Mouse (Mus musculus): Measurements from ENCODE around the gene Iqce. TPM values are rescaled to one million over a fixed set of nuclear protein-coding genes. Genes with fewer than 3 reads are reported as not detected.

The Iqce gene
- total and polyA plus RNA-seq, 2 experiments: 2.3 to 5.5 TPM

DNA sequence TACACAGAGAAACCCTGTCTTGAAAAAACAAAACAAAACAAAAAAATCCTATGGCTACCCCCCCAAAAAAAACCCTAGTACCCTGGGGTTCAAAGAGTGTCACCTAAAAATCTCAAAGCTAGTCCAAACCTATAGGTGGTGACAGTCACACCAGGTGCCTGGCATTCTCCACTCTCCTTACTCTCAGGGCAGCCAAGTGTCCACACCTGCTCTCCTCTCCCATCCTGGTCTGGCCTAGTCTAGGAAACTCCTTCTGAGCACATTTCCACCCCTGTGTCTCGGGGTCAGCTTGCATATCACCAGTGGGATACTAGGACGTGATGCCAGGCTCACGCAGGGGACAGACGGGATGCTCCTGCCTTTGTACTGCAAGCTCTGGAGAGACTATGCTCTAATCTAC, 62.9 kb downstream of the Iqce start:
- Histone ChIP-seq H3K36me3 (ENCODE audit: control insufficient read depth, insufficient read depth, low read length) (no peaks in the 10 kb centered on the region), H3K79me2 (ENCODE audit: control insufficient read depth, insufficient read depth, low read length) (no peaks in the 10 kb centered on the region), H3K27ac (replicated peaks; ENCODE audit: insufficient read depth, low read depth, low read length) (no peak overlapping the region), H3K9ac (ENCODE audit: low read depth, low read length) (no peak overlapping the region), H3K4me1 (ENCODE audit: control insufficient read depth, insufficient read depth, low read length) (no peaks in the 10 kb centered on the region; the same call in 1 of the 2 replicates), H3K4me3 (ENCODE audit: insufficient read depth, low read depth, low read length) (no peak overlapping the region), H3K27me3 (ENCODE audit: control insufficient read depth, insufficient read depth, low read length) (no peaks in the 10 kb centered on the region)
- 93% methylated on average over 4 of the region's 4 CpGs for WGBS
- TF ChIP-seq POLR2A (IDR thresholded peaks at IDR 0.05; ENCODE audit: extremely low read depth, insufficient read depth, low read length) (no peak), CTCF (IDR thresholded peaks at IDR 0.05; ENCODE audit: low read depth, low read length) (no peak)
- DNase-seq (ENCODE audit: extremely low read depth, low read depth, low spot score): no peak

DNA sequence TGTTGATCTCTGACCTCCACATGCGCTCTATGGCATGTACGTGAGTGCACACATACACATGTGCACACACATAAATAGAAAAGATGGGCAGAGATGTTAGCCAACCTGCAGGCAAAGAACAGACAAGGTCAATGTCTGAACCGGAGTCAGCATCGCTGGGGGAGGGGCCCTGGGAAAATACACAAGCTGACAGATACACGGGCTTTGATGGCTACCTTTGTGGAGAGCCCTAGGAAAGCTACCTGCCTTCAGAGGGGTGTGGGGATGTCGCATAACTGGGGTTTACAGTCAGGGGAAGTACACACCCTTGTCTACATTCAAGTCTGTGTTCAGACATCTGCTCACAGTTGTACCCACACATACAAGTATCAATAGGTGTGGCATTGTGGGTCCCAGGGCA, 63.7 kb downstream of the Iqce start:
- H3K4me3 ChIP-seq (ENCODE audit: insufficient read depth, low read depth, low read length): no peak overlapping the region
- TF ChIP-seq CTCF (IDR thresholded peaks at IDR 0.05; ENCODE audit: low read depth, low read length): no peak
- TF ChIP-seq POLR2A (IDR thresholded peaks at IDR 0.05; ENCODE audit: extremely low read depth, insufficient read depth, low read length): no peak
- H3K9ac ChIP-seq (ENCODE audit: low read depth, low read length): no peak overlapping the region
- H3K79me2 ChIP-seq (ENCODE audit: control insufficient read depth, insufficient read depth, low read length): no peaks in the 10 kb centered on the region
- 65% methylated on average over 6 of the region's 6 CpGs for WGBS
- no peak for DNase-seq (ENCODE audit: extremely low read depth, low read depth, low spot score)
- no peaks in the 10 kb centered on the region for H3K36me3 ChIP-seq (ENCODE audit: control insufficient read depth, insufficient read depth, low read length)
- no peak overlapping the region for H3K27ac ChIP-seq (replicated peaks; ENCODE audit: insufficient read depth, low read depth, low read length)
- no peaks in the 10 kb centered on the region; the same call in 1 of the 2 replicates for H3K4me1 ChIP-seq (ENCODE audit: control insufficient read depth, insufficient read depth, low read length)
- H3K27me3 ChIP-seq (ENCODE audit: control insufficient read depth, insufficient read depth, low read length): no peaks in the 10 kb centered on the region

DNA sequence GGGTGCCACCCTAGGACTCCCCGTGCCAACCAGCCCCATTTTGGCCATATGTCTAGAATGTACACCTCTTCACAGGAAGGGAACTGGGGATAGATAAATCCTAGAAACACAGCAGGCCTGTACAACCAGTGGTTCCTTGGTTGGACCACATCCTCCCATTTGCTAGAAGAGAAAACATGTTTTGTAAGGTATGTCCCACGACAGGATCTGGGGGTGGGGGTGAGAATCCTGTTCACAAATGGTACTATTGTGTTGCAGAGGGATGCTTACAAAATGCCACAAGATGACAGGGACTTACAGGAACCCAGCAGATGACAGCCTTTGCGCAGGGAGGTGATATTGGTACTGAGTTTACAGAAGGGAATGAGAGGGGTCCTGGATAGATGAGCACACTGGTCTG, 64.2 kb downstream of the Iqce start:
- H3K79me2 ChIP-seq (ENCODE audit: control insufficient read depth, insufficient read depth, low read length): no peaks in the 10 kb centered on the region
- H3K4me1 ChIP-seq (ENCODE audit: control insufficient read depth, insufficient read depth, low read length): no peaks in the 10 kb centered on the region; the same call in 1 of the 2 replicates
- no peak overlapping the region for H3K4me3 ChIP-seq (ENCODE audit: insufficient read depth, low read depth, low read length)
- H3K27me3 ChIP-seq (ENCODE audit: control insufficient read depth, insufficient read depth, low read length): no peaks in the 10 kb centered on the region
- H3K36me3 ChIP-seq (ENCODE audit: control insufficient read depth, insufficient read depth, low read length): no peaks in the 10 kb centered on the region
- WGBS: 83% methylated on average over 3 of the region's 3 CpGs
- no peak for DNase-seq (ENCODE audit: extremely low read depth, low read depth, low spot score)
- no peak overlapping the region for H3K27ac ChIP-seq (replicated peaks; ENCODE audit: insufficient read depth, low read depth, low read length)
- TF ChIP-seq CTCF (IDR thresholded peaks at IDR 0.05; ENCODE audit: low read depth, low read length): no peak
- no peak for TF ChIP-seq POLR2A (IDR thresholded peaks at IDR 0.05; ENCODE audit: extremely low read depth, insufficient read depth, low read length)
- H3K9ac ChIP-seq (ENCODE audit: low read depth, low read length): no peak overlapping the region

DNA sequence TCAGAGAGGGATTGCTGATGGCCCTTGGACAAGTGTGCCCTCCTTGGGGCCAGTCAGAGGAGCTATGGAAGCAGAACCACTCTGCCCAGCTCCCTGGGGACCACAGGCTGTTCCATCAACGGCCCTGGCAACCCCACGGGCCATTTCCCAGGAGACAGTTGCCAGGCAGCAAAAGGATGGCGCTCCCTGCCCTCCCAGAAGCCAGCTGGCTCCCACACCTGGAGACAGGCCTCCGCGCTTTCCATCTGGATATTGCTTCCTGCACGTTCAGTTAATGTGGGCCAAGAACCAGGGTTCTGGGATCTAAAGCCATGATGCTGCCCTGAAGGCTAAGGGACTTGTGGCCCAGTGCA, 65.1 kb downstream of the Iqce start:
- DNase-seq (ENCODE audit: extremely low read depth, low read depth, low spot score): no peak
- no peak overlapping the region for H3K4me3 ChIP-seq (ENCODE audit: insufficient read depth, low read depth, low read length)
- 89% methylated on average over 6 of the region's 6 CpGs for WGBS
- no peaks in the 10 kb centered on the region; the same call in 1 of the 2 replicates for H3K4me1 ChIP-seq (ENCODE audit: control insufficient read depth, insufficient read depth, low read length)
- H3K79me2 ChIP-seq (ENCODE audit: control insufficient read depth, insufficient read depth, low read length): no peaks in the 10 kb centered on the region
- TF ChIP-seq POLR2A (IDR thresholded peaks at IDR 0.05; ENCODE audit: extremely low read depth, insufficient read depth, low read length): no peak
- no peak for TF ChIP-seq CTCF (IDR thresholded peaks at IDR 0.05; ENCODE audit: low read depth, low read length)
- no peaks in the 10 kb centered on the region for H3K36me3 ChIP-seq (ENCODE audit: control insufficient read depth, insufficient read depth, low read length)
- no peaks in the 10 kb centered on the region for H3K27me3 ChIP-seq (ENCODE audit: control insufficient read depth, insufficient read depth, low read length)
- peak overlapping the region; percentile 26 for H3K27ac ChIP-seq (replicated peaks; ENCODE audit: insufficient read depth, low read depth, low read length)
- no peak overlapping the region for H3K9ac ChIP-seq (ENCODE audit: low read depth, low read length)

DNA sequence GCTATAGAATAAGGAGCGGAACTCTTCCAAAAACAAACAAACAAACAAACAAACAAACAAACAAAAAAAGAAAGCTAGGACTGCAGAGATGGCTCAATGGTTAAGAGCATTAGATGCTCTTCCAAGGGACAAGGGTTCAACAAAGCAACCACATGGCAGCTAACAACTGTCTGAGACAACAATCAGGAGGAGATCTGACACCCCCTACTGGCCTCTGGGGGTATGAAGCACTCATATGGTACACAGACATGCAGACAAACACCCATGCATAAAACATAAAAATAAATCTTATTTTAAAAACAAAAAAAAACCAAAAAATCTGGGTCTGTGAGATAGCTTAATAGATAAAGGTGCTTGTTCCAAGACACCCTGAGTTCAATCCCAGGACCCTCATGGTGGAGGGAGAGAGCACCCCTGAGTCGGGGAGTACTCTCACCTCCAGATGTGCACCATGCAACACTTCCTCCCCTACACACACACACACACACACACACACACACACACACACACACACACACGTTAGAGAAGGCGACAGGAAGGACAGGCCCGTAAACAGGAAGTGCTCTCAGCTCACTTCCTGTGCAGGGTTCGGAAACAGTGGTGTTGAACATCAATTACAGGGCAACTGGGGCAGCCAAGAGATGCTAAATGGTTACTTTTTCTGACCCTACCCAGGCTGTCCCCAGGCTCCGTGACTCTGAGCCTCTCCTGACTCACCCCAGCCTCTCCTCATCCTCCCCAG, 65.7 kb downstream of the Iqce start:
- Histone ChIP-seq H3K79me2 (ENCODE audit: control insufficient read depth, insufficient read depth, low read length) (no peaks in the 10 kb centered on the region), H3K27ac (replicated peaks; ENCODE audit: insufficient read depth, low read depth, low read length) (peak overlapping the region; percentile 26), H3K36me3 (ENCODE audit: control insufficient read depth, insufficient read depth, low read length) (no peaks in the 10 kb centered on the region), H3K27me3 (ENCODE audit: control insufficient read depth, insufficient read depth, low read length) (no peaks in the 10 kb centered on the region), H3K4me1 (ENCODE audit: control insufficient read depth, insufficient read depth, low read length) (no peaks in the 10 kb centered on the region; the same call in 1 of the 2 replicates), H3K9ac (ENCODE audit: low read depth, low read length) (no peak overlapping the region), H3K4me3 (ENCODE audit: insufficient read depth, low read depth, low read length) (no peak overlapping the region)
- DNase-seq (ENCODE audit: extremely low read depth, low read depth, low spot score): no peak
- TF ChIP-seq CTCF (IDR thresholded peaks at IDR 0.05; ENCODE audit: low read depth, low read length) (no peak), POLR2A (IDR thresholded peaks at IDR 0.05; ENCODE audit: extremely low read depth, insufficient read depth, low read length) (no peak)
- WGBS: 84% methylated on average over 7 of the region's 7 CpGs
